Mouse (Mus musculus) liver, adult 2 months (tissue): Measurements from ENCODE around the gene Snrpa1. TPM values are rescaled to one million over a fixed set of nuclear protein-coding genes. Genes with fewer than 3 reads are reported as not detected.
A peak's percentile ranks its signal among the peaks of the same experiment; 100 is the strongest.

Experiments
- DNase-seq: peaks from one replicate; pipeline ENCODE4 v3.0.0-alpha.2; 2011; ENCODE audit warnings: low read depth, low spot score; ENCODE audit errors: extremely low read depth
- H3K27ac ChIP-seq: fragments of 200-500 bp; replicated peaks from 2 replicates; pipeline ENCODE4 v1.5.1; 2012; ENCODE audit warnings: low read depth, mild to moderate bottlenecking, control low read depth, inconsistent platforms, low read length; ENCODE audit not compliant: insufficient read depth
- H3K27me3 ChIP-seq: fragments of 200-500 bp; 2 replicates; pipeline ENCODE4 v1.6.1; 2012; ENCODE audit warnings: mild to moderate bottlenecking, moderate library complexity, low read length, inconsistent platforms; ENCODE audit not compliant: control insufficient read depth, insufficient read depth
- H3K36me3 ChIP-seq: fragments of 200-500 bp; 2 replicates; pipeline ENCODE4 v1.6.1; 2012; ENCODE audit warnings: low read length, inconsistent platforms; ENCODE audit not compliant: control insufficient read depth, insufficient read depth
- H3K4me1 ChIP-seq: fragments of 200-500 bp; 2 replicates; pipeline ENCODE4 v1.6.1; 2011; ENCODE audit warnings: low read length; ENCODE audit not compliant: control insufficient read depth, insufficient read depth
- H3K4me3 ChIP-seq: fragments of 200-500 bp; 2 replicates; pipeline ENCODE4 v1.5.1; 2011; ENCODE audit warnings: low read depth, mild to moderate bottlenecking, control low read depth, low read length, moderate library complexity; ENCODE audit not compliant: insufficient read depth
- H3K79me2 ChIP-seq: fragments of 200-500 bp; 2 replicates; pipeline ENCODE4 v1.6.1; 2012; ENCODE audit warnings: inconsistent platforms, mild to moderate bottlenecking, low read length, moderate library complexity; ENCODE audit not compliant: control insufficient read depth, insufficient read depth
- H3K9ac ChIP-seq: fragments of 200-500 bp; 2 replicates; pipeline ENCODE4 v1.6.1; 2012; ENCODE audit warnings: low read depth, mild to moderate bottlenecking, control low read depth, inconsistent platforms, low read length
- CTCF ChIP-seq: fragments of 200-500 bp; IDR thresholded peaks from 2 replicates; pipeline ENCODE4 v1.5.1; 2011; ENCODE audit warnings: low read depth, low read length, control low read depth
- POLR2A ChIP-seq: fragments of 200-500 bp; IDR thresholded peaks from 2 replicates; pipeline ENCODE4 v1.6.1; 2011; ENCODE audit warnings: low read length, control low read depth; ENCODE audit not compliant: insufficient read depth; ENCODE audit errors: extremely low read depth
- WGBS: fragments of 180-500 bp; shearing (Covaris S2); methylation state at CpG from one replicate; pipeline ENCODE4 v1.1.7; 2018; 5-methylcytosine and 5-hydroxymethylcytosine counted together
- polyA plus RNA-seq: library from polyadenylated mRNA; depleted of rRNA; stranded (reverse); fragments of >200 nt; gene quantifications from 2 replicates; pipeline ENCODE4 v1.2.3, GENCODE M21; 2012
- total RNA-seq: library from RNA; depleted of rRNA; stranded (reverse); fragments of >200 nt; gene quantifications from 2 replicates; pipeline ENCODE4 v1.2.3, GENCODE M21; 2014

Gene Snrpa1
- total and polyA plus RNA-seq, 2 experiments, result 9.8 to 18.9 TPM

GRCm38 (mm10) chr7:66107930-66108329, 49.1 kb downstream of the Snrpa1 start:
- TF ChIP-seq POLR2A (no peak), CTCF (peak; percentile 32; the same call in 1 of the 2 replicates)
- H3K79me2 ChIP-seq, result peaks cover 5% of the 10 kb centered on the region; the same call in 1 of the 2 replicates
- no peak overlapping the region for H3K27ac ChIP-seq

GRCm38 (mm10) chr7:66108961-66109854, 50.4 kb downstream of the Snrpa1 start, which contains the start of gene Chsy1:
Gene Chsy1, plus strand, starts transcription at chr7:66109515.
- WGBS, result 8% methylated on average over 123 of the region's 123 CpGs
- TF ChIP-seq POLR2A, result no peak
- TF ChIP-seq CTCF, result no peak
- Histone ChIP-seq H3K4me1 (peaks cover 5% of the 10 kb centered on the region), H3K27ac (no peak within 1 kb of the TSS), H3K27me3 (0 out of 2 replicates have a peak, but pooled peaks cover 4% of the 10 kb centered on the region), H3K9ac (peak within 1 kb of the TSS; percentile 85), H3K79me2 (peaks cover 5% of the 10 kb centered on the region; the same call in 1 of the 2 replicates), H3K4me3 (peak within 1 kb of the TSS; percentile 88), H3K36me3 (no peaks in the 10 kb centered on the region)
- peak; percentile 50 for DNase-seq

More at GRCm38 (mm10) chr7:66107930-66108329, 49.1 kb downstream of the Snrpa1 start:
- 10% methylated on average over 7 of the region's 7 CpGs for WGBS
- no peak overlapping the region for H3K4me3 ChIP-seq
- H3K36me3 ChIP-seq, result no peaks in the 10 kb centered on the region
- no peak overlapping the region for H3K9ac ChIP-seq
- peaks cover 5% of the 10 kb centered on the region for H3K4me1 ChIP-seq
- DNase-seq, result no peak
- 0 out of 2 replicates have a peak, but pooled peaks cover 4% of the 10 kb centered on the region for H3K27me3 ChIP-seq

GRCm38 (mm10) chr7:66109855-66110635, 51.2 kb downstream of the Snrpa1 start:
- DNase-seq, result no peak
- Histone ChIP-seq H3K4me1 (peaks cover 5% of the 10 kb centered on the region), H3K9ac (peak overlapping the region; percentile 85), H3K4me3 (peak overlapping the region; percentile 88), H3K27ac (no peak overlapping the region), H3K27me3 (0 out of 2 replicates have a peak, but pooled peaks cover 4% of the 10 kb centered on the region), H3K79me2 (peaks cover 9% of the 10 kb centered on the region; the same call in 1 of the 2 replicates), H3K36me3 (no peaks in the 10 kb centered on the region)
- TF ChIP-seq POLR2A, result no peak
- TF ChIP-seq CTCF, result no peak
- 7% methylated on average over 71 of the region's 77 CpGs for WGBS

GRCm38 (mm10) chr7:66110636-66111112, 51.9 kb downstream of the Snrpa1 start:
- Histone ChIP-seq H3K27me3 (0 out of 2 replicates have a peak, but pooled peaks cover 4% of the 10 kb centered on the region), H3K27ac (no peak overlapping the region), H3K4me3 (peak overlapping the region; percentile 88), H3K36me3 (no peaks in the 10 kb centered on the region), H3K79me2 (peaks cover 9% of the 10 kb centered on the region; the same call in 1 of the 2 replicates), H3K4me1 (peaks cover 3% of the 10 kb centered on the region), H3K9ac (0 out of 2 replicates have a peak overlapping the region, but pooled peaks have one; percentile 29)
- DNase-seq, result no peak
- 51% methylated on average over 10 of the region's 10 CpGs for WGBS
- TF ChIP-seq POLR2A, result no peak
- no peak for TF ChIP-seq CTCF

- peak overlapping the region; percentile 6; the same call in 1 of the 2 replicates for H3K4me3 ChIP-seq
- H3K27me3 ChIP-seq, result 0 out of 2 replicates have a peak, but pooled peaks cover 4% of the 10 kb centered on the region
- H3K79me2 ChIP-seq, result peaks cover 9% of the 10 kb centered on the region; the same call in 1 of the 2 replicates
- TF ChIP-seq POLR2A (no peak), CTCF (no peak)
- H3K4me1 ChIP-seq, result peaks cover 2% of the 10 kb centered on the region
- 89% methylated on average over 10 of the region's 10 CpGs for WGBS
- DNase-seq, result no peak
- no peak overlapping the region for H3K27ac ChIP-seq
- no peaks in the 10 kb centered on the region for H3K36me3 ChIP-seq
- no peak overlapping the region for H3K9ac ChIP-seq
Measured at GRCm38 (mm10) chr7:66111211-66111610, 52.4 kb downstream of the Snrpa1 start.
